Mouse (Mus musculus) forebrain, embryonic 10.5 days (tissue): Measurements from ENCODE around the gene Mob1a. TPM values are rescaled to one million over a fixed set of nuclear protein-coding genes. Genes with fewer than 3 reads are reported as not detected.

Source experiments
- DNase-seq: peaks from one replicate; pipeline ENCODE4 v3.0.0-alpha.2; 2017; ENCODE audit warnings: low spot score; ENCODE audit errors: extremely low spot score
- H3K27ac ChIP-seq: fragments of 300-500 bp; sonication (generic); 2 replicates; pipeline ENCODE4 v1.5.1; 2016; ENCODE audit warnings: mild to moderate bottlenecking
- H3K27me3 ChIP-seq: fragments of 300-500 bp; sonication (generic); 2 replicates; pipeline ENCODE4 v1.6.1; 2016; ENCODE audit warnings: mild to moderate bottlenecking; ENCODE audit not compliant: poor library complexity, severe bottlenecking
- H3K36me3 ChIP-seq: fragments of 300-500 bp; sonication (generic); replicated peaks from 2 replicates; pipeline ENCODE4 v1.6.1; 2016; ENCODE audit warnings: mild to moderate bottlenecking, moderate library complexity
- H3K4me1 ChIP-seq: fragments of 300-500 bp; sonication (generic); 2 replicates; pipeline ENCODE4 v1.6.1; 2016
- H3K4me3 ChIP-seq: fragments of 300-500 bp; sonication (generic); 2 replicates; pipeline ENCODE4 v1.5.1; 2016; ENCODE audit warnings: mild to moderate bottlenecking, moderate library complexity
- H3K9me3 ChIP-seq: fragments of 300-500 bp; sonication (generic); 2 replicates; pipeline ENCODE4 v1.6.1; 2016; ENCODE audit warnings: mild to moderate bottlenecking, moderate library complexity
- WGBS: fragments of 180-500 bp; shearing (Covaris S2); methylation state at CpG from one replicate; pipeline ENCODE4 v1.1.7; 2016; 5-methylcytosine and 5-hydroxymethylcytosine counted together
- polyA plus RNA-seq: library from polyadenylated mRNA; unstranded; fragments of >200 nt; fragmentation: Nextera tagmentation; extraction: Ambion mirVana; gene quantifications from 2 replicates; pipeline ENCODE4 v1.2.1, GENCODE M21; 2016

Gene Mob1a
- polyA plus RNA-seq, 1 experiment from 2014 or later = 55.2 TPM

- H3K36me3 ChIP-seq = peaks cover 97% of the 10 kb centered on the region
These were observed 44.6 kb downstream of the Mob1a start for GRCm38 (mm10) chr6:83370316-83370965.

GRCm38 (mm10) chr6:83371350-83371749 is 45.5 kb downstream of the Mob1a start:
- no peak overlapping the region for H3K27ac ChIP-seq
- no peak overlapping the region for H3K4me3 ChIP-seq
- WGBS = 91% methylated on average over 3 of the region's 3 CpGs
- H3K9me3 ChIP-seq = no peaks in the 10 kb centered on the region
- DNase-seq = no peak
- no peaks in the 10 kb centered on the region for H3K27me3 ChIP-seq
- H3K4me1 ChIP-seq = no peaks in the 10 kb centered on the region
- H3K36me3 ChIP-seq = peaks cover 100% of the 10 kb centered on the region

More at GRCm38 (mm10) chr6:83370316-83370965, 44.6 kb downstream of the Mob1a start:
- no peak overlapping the region for H3K4me3 ChIP-seq
- 95% methylated on average over 21 of the region's 21 CpGs for WGBS
- no peaks in the 10 kb centered on the region for H3K4me1 ChIP-seq
- H3K9me3 ChIP-seq = no peaks in the 10 kb centered on the region
- H3K27me3 ChIP-seq = no peaks in the 10 kb centered on the region
- no peak for DNase-seq
- H3K27ac ChIP-seq = no peak overlapping the region

- no peak overlapping the region for H3K27ac ChIP-seq
- H3K27me3 ChIP-seq = no peaks in the 10 kb centered on the region
- DNase-seq = no peak
- H3K36me3 ChIP-seq = peaks cover 100% of the 10 kb centered on the region
- no peaks in the 10 kb centered on the region for H3K4me1 ChIP-seq
- 87% methylated on average over 9 of the region's 9 CpGs for WGBS
- H3K4me3 ChIP-seq = no peak overlapping the region
- H3K9me3 ChIP-seq = no peaks in the 10 kb centered on the region
These were observed 48.0 kb downstream of the Mob1a start for GRCm38 (mm10) chr6:83373704-83374300.

- H3K36me3 ChIP-seq = peaks cover 99% of the 10 kb centered on the region
- WGBS = 87% methylated on average over 10 of the region's 10 CpGs
- no peak overlapping the region for H3K27ac ChIP-seq
- no peaks in the 10 kb centered on the region for H3K9me3 ChIP-seq
- DNase-seq = no peak
- no peak overlapping the region for H3K4me3 ChIP-seq
- H3K27me3 ChIP-seq = no peaks in the 10 kb centered on the region
- no peaks in the 10 kb centered on the region for H3K4me1 ChIP-seq
These were observed 56.0 kb downstream of the Mob1a start for GRCm38 (mm10) chr6:83381510-83382491.

GRCm38 (mm10) chr6:83385569-83386090 is 59.8 kb downstream of the Mob1a start:
- Histone ChIP-seq H3K9me3 (no peaks in the 10 kb centered on the region), H3K4me3 (no peak overlapping the region), H3K4me1 (peaks cover 8% of the 10 kb centered on the region; the same call in 1 of the 2 replicates), H3K27ac (no peak overlapping the region), H3K36me3 (peaks cover 89% of the 10 kb centered on the region), H3K27me3 (no peaks in the 10 kb centered on the region)
- DNase-seq = no peak
- WGBS = 93% methylated on average over 9 of the region's 9 CpGs

GRCm38 (mm10) chr6:83392166-83392780 is 66.5 kb downstream of the Mob1a start:
- peaks cover 90% of the 10 kb centered on the region for H3K36me3 ChIP-seq

More at GRCm38 (mm10) chr6:83392166-83392780, 66.5 kb downstream of the Mob1a start:
- WGBS = 89% methylated on average over 8 of the region's 8 CpGs
- Histone ChIP-seq H3K27ac (no peak overlapping the region), H3K4me1 (peaks cover 5% of the 10 kb centered on the region; the same call in 1 of the 2 replicates), H3K9me3 (no peaks in the 10 kb centered on the region), H3K4me3 (no peak overlapping the region), H3K27me3 (no peaks in the 10 kb centered on the region)
- DNase-seq = no peak

Other genes starting within 250 kb of the Mob1a start
- gene Pcgf1, start 248.1 kb upstream of the Mob1a start, polyA plus RNA-seq = 37.6 and 39.4 TPM in 2 replicates
- 0.20 and 0.29 TPM in 2 replicates for gene Lbx2, start 239.6 kb upstream of the Mob1a start, polyA plus RNA-seq
- 2.6 and 3.1 TPM in 2 replicates for gene Ccdc142, start 224.4 kb upstream of the Mob1a start, polyA plus RNA-seq
- gene Gm42688, start 224.4 kb upstream of the Mob1a start, polyA plus RNA-seq = 1.9 and 2.2 TPM in 2 replicates
- 135 and 149 TPM in 2 replicates for gene Mrpl53, start 217.0 kb upstream of the Mob1a start, polyA plus RNA-seq
- 32.6 and 38.3 TPM in 2 replicates for gene Mogs, start 210.5 kb upstream of the Mob1a start, polyA plus RNA-seq
- 125 and 137 TPM in 2 replicates for gene Wbp1, start 204.5 kb upstream of the Mob1a start, polyA plus RNA-seq
- 17.5 and 19.2 TPM in 2 replicates for gene Ino80b, start 200.6 kb upstream of the Mob1a start, polyA plus RNA-seq
- 32.1 and 32.7 TPM in 2 replicates for gene Rtkn, start 190.6 kb upstream of the Mob1a start, polyA plus RNA-seq
- gene Wdr54, start 169.6 kb upstream of the Mob1a start, polyA plus RNA-seq = 13.9 and 14.7 TPM in 2 replicates
- gene 1700003E16Rik, start 169.6 kb upstream of the Mob1a start, polyA plus RNA-seq = 1.3 and 1.9 TPM in 2 replicates
- 88.8 and 93.8 TPM in 2 replicates for gene Dctn1, start 160.1 kb upstream of the Mob1a start, polyA plus RNA-seq
- 0.30 and 1.1 TPM in 2 replicates for gene Slc4a5, start 106.2 kb upstream of the Mob1a start, polyA plus RNA-seq
- gene Mthfd2, start 108 bp upstream of the Mob1a start, polyA plus RNA-seq = 64.5 and 65.7 TPM in 2 replicates
- 168 and 172 TPM in 2 replicates for gene Bola3, start 23.1 kb downstream of the Mob1a start, polyA plus RNA-seq
- gene Tet3, start 133.1 kb downstream of the Mob1a start, polyA plus RNA-seq = 37.3 and 38.3 TPM in 2 replicates
- gene Dguok, start 181.0 kb downstream of the Mob1a start, polyA plus RNA-seq = 62.3 and 63.6 TPM in 2 replicates
- gene Actg2, start 210.2 kb downstream of the Mob1a start, polyA plus RNA-seq = 0.12 and 0.26 TPM in 2 replicates
- gene Stambp, start 246.7 kb downstream of the Mob1a start, polyA plus RNA-seq = 12.7 and 13.9 TPM in 2 replicates